Mouse (Mus musculus) gastrocnemius, postnatal 4 days (tissue): Measurements from ENCODE around the gene Mycs. TPM values are rescaled to one million over a fixed set of nuclear protein-coding genes. Genes with fewer than 3 reads are reported as not detected.

Experiments
- DNase-seq, 2 experiments: peaks; one replicate each; pipeline ENCODE4 v3.0.0; 2021 to 2022; ENCODE audit warnings: low spot score in 2 of 2, mixed read lengths in 2 of 2
- long read RNA-seq, 2 experiments: library from polyadenylated mRNA; stranded (forward); transcript quantifications; one replicate each; pipeline ENCODE4 v2.0.0; 2021
- total RNA-seq, 2 experiments: library from RNA; stranded (reverse); gene quantifications; 2 replicates each; pipeline ENCODE4 v1.2.3; 2021

Mycs gene
- not detected for total RNA-seq
- long read RNA-seq, experiment 1, result 0 reads
- long read RNA-seq, experiment 2, result 0 reads

DNA sequence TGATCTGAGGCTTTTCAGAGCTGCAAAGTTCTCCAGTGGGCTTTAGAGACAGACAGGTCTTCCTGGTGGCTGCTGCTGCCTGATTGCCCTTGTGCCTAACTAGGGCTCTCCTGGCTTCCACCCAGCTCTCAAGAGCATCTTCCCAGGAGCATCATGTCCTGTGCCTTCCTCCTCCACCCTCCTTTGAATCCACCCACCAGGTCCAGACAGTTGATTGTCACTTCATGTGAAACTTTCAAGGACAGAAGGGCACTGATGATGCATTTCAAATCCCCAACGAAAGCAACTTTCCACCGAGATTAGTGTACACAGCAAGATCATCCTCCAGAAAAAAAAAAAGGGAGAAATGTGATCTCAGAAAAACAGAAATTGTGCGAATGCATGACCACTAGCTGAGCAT lies at the start of gene Mycs:
Mycs (minus strand) TSS at position 101 of the 400 bp plus-strand sequence.
- no peak for DNase-seq

DNA sequence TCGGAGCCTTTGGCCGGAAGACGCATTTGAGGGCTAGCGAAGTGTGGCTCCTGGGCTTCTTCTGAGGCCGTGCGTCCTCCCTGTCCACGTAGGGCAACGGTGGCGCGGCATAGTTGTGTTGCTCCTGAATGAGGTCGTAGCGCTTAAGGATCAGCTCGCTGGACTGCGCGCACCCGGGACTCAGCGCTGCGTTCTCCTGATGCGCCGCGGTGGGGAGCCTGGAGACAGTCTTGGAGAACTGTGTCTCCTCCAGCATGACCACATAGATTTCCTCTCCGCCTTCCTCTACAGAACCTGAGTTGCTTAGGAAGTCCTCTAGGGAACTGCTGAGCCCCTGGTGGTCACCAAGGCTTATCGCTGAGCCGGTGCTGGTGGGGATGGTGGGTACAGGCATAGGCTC lies 1.0 kb downstream of the Mycs start:
- DNase-seq, result no peak

Other genes starting within 250 kb of the Mycs start
- gene Btbd35f7, start 199.8 kb upstream of the Mycs start, total RNA-seq, result not detected